Mouse (Mus musculus) lung, adult 2 months (tissue): Measurements from ENCODE around the gene Pitpnc1. TPM values are rescaled to one million over a fixed set of nuclear protein-coding genes. Genes with fewer than 3 reads are reported as not detected.

ENCODE experiments used
- DNase-seq: peaks from one replicate; pipeline ENCODE4 v3.0.0; 2022
- H3K4me1 ChIP-seq: fragments of 200-500 bp; 2 replicates; pipeline ENCODE4 v1.6.1; 2011; ENCODE audit warnings: low read length; ENCODE audit not compliant: control insufficient read depth, insufficient read depth
- H3K4me3 ChIP-seq: fragments of 200-500 bp; replicated peaks from 2 replicates; pipeline ENCODE3; 2011; ENCODE audit warnings: low read depth, mild to moderate bottlenecking, control low read depth, low read length; ENCODE audit errors: extremely low read depth
- CTCF ChIP-seq: fragments of 200-500 bp; IDR thresholded peaks from 2 replicates; pipeline ENCODE4 v1.5.1; 2011; ENCODE audit warnings: mild to moderate bottlenecking, low read length, control low read depth; ENCODE audit not compliant: insufficient read depth
- POLR2A ChIP-seq: fragments of 200-500 bp; IDR thresholded peaks from 2 replicates; pipeline ENCODE4 v1.6.1; 2011; ENCODE audit warnings: low read depth, mild to moderate bottlenecking, control low read depth, low read length, borderline replicate concordance; ENCODE audit errors: extremely low read depth
- WGBS: fragments of 180-500 bp; shearing (Covaris S2); methylation state at CpG from one replicate; pipeline ENCODE4 v1.1.7; 2018; 5-methylcytosine and 5-hydroxymethylcytosine counted together
- polyA plus RNA-seq: library from polyadenylated mRNA; depleted of rRNA; stranded (reverse); fragments of >200 nt; gene quantifications from 2 replicates; pipeline ENCODE4 v1.2.3, GENCODE M21; 2012

Pitpnc1 gene
- polyA plus RNA-seq, 1 experiment: 39.0 TPM

GRCm38 (mm10) chr11:107413251-107413655 is 57.2 kb downstream of the Pitpnc1 start:
- Histone ChIP-seq H3K4me3 (no peak overlapping the region), H3K4me1 (peaks cover 14% of the 10 kb centered on the region; the same call in 1 of the 2 replicates)
- TF ChIP-seq POLR2A (no peak), CTCF (no peak)
- 20% methylated on average over 14 of the region's 14 CpGs for WGBS
- DNase-seq: no peak

GRCm38 (mm10) chr11:107412128-107412527 is 58.4 kb downstream of the Pitpnc1 start:
- Histone ChIP-seq H3K4me3 (no peak overlapping the region), H3K4me1 (peaks cover 18% of the 10 kb centered on the region; the same call in 1 of the 2 replicates)
- TF ChIP-seq POLR2A: no peak
- WGBS: 80% methylated on average over 4 of the region's 4 CpGs
- no peak for DNase-seq

GRCm38 (mm10) chr11:107411576-107411975 is 58.9 kb downstream of the Pitpnc1 start:
- no peak overlapping the region for H3K4me3 ChIP-seq
- no peak for TF ChIP-seq POLR2A
- no peak for TF ChIP-seq CTCF
- WGBS: 77% methylated on average over 9 of the region's 9 CpGs
- no peak for DNase-seq
- peaks cover 18% of the 10 kb centered on the region; the same call in 1 of the 2 replicates for H3K4me1 ChIP-seq

- 61% methylated on average over 7 of the region's 7 CpGs for WGBS
- TF ChIP-seq POLR2A: no peak
- no peak for TF ChIP-seq CTCF
- Histone ChIP-seq H3K4me3 (no peak overlapping the region), H3K4me1 (peaks cover 16% of the 10 kb centered on the region; the same call in 1 of the 2 replicates)
- DNase-seq: no peak
Observed at GRCm38 (mm10) chr11:107410804-107411203, 59.7 kb downstream of the Pitpnc1 start.

- no peak for TF ChIP-seq POLR2A
- no peak for TF ChIP-seq CTCF
- Histone ChIP-seq H3K4me3 (no peak overlapping the region), H3K4me1 (peaks cover 14% of the 10 kb centered on the region; the same call in 1 of the 2 replicates)
- DNase-seq: no peak
- 60% methylated on average over 5 of the region's 5 CpGs for WGBS
Observed at GRCm38 (mm10) chr11:107410090-107410732, 60.3 kb downstream of the Pitpnc1 start.

- no peak overlapping the region for H3K4me3 ChIP-seq
- H3K4me1 ChIP-seq: peaks cover 14% of the 10 kb centered on the region; the same call in 1 of the 2 replicates
- 86% methylated on average over 7 of the region's 7 CpGs for WGBS
- no peak for DNase-seq
- TF ChIP-seq CTCF (no peak), POLR2A (no peak)
Observed at GRCm38 (mm10) chr11:107408886-107409285, 61.6 kb downstream of the Pitpnc1 start.

- 62% methylated on average over 9 of the region's 9 CpGs for WGBS
- peaks cover 9% of the 10 kb centered on the region; the same call in 1 of the 2 replicates for H3K4me1 ChIP-seq
- TF ChIP-seq CTCF: no peak
- TF ChIP-seq POLR2A: no peak
Observed at GRCm38 (mm10) chr11:107407698-107408097, 62.8 kb downstream of the Pitpnc1 start.

GRCm38 (mm10) chr11:107405606-107406333 is 64.7 kb downstream of the Pitpnc1 start:
- TF ChIP-seq POLR2A (no peak), CTCF (no peak)
- 94% methylated on average over 11 of the region's 11 CpGs for WGBS
- no peak for DNase-seq
- Histone ChIP-seq H3K4me3 (no peak overlapping the region), H3K4me1 (peaks cover 7% of the 10 kb centered on the region; the same call in 1 of the 2 replicates)

More at GRCm38 (mm10) chr11:107407698-107408097, 62.8 kb downstream of the Pitpnc1 start:
- DNase-seq: no peak
- no peak overlapping the region for H3K4me3 ChIP-seq

- Histone ChIP-seq H3K4me3 (no peak overlapping the region), H3K4me1 (peaks cover 4% of the 10 kb centered on the region; the same call in 1 of the 2 replicates)
- no peak for DNase-seq
- WGBS: 66% methylated on average over 10 of the region's 10 CpGs
- no peak for TF ChIP-seq POLR2A
- no peak for TF ChIP-seq CTCF
Observed at GRCm38 (mm10) chr11:107403309-107403708, 67.2 kb downstream of the Pitpnc1 start.
